Mouse (Mus musculus) gastrocnemius, postnatal 14 days (tissue): ENCODE results near the gene Rufy2. TPM values are rescaled to one million over a fixed set of nuclear protein-coding genes. Genes with fewer than 3 reads are reported as not detected.

Experiments used
- DNase-seq: peaks from one replicate; pipeline ENCODE4 v3.0.0; 2021; ENCODE audit warnings: mixed read lengths
- intact Hi-C: fragments of 180-260 bp; cut with DNase I; formaldehyde crosslinking; loops from one replicate; pipeline ENCODE4 v1.15.1; 2025; ENCODE audit warnings: low total_unique reads
- long read RNA-seq, 2 experiments: library from polyadenylated mRNA; stranded (forward); transcript quantifications; one replicate each; pipeline ENCODE4 v2.0.0; 2021
- total RNA-seq, 2 experiments: library from RNA; stranded (reverse); gene quantifications; 2 replicates each; pipeline ENCODE4 v1.2.3; 2021

The Rufy2 gene
- total RNA-seq, result 1 to 10 TPM; 7.4 to 8.4 TPM
- long read RNA-seq, experiment 1, partial matches to known transcripts, result 0 of 3 reads
- long read RNA-seq, experiment 1, other reads (novel, unspliced or antisense), result 3 of 3 reads
- long read RNA-seq, experiment 2, partial matches to known transcripts, result 0 of 1 reads
- long read RNA-seq, experiment 2, other reads (novel, unspliced or antisense), result 1 of 1 reads

DNA sequence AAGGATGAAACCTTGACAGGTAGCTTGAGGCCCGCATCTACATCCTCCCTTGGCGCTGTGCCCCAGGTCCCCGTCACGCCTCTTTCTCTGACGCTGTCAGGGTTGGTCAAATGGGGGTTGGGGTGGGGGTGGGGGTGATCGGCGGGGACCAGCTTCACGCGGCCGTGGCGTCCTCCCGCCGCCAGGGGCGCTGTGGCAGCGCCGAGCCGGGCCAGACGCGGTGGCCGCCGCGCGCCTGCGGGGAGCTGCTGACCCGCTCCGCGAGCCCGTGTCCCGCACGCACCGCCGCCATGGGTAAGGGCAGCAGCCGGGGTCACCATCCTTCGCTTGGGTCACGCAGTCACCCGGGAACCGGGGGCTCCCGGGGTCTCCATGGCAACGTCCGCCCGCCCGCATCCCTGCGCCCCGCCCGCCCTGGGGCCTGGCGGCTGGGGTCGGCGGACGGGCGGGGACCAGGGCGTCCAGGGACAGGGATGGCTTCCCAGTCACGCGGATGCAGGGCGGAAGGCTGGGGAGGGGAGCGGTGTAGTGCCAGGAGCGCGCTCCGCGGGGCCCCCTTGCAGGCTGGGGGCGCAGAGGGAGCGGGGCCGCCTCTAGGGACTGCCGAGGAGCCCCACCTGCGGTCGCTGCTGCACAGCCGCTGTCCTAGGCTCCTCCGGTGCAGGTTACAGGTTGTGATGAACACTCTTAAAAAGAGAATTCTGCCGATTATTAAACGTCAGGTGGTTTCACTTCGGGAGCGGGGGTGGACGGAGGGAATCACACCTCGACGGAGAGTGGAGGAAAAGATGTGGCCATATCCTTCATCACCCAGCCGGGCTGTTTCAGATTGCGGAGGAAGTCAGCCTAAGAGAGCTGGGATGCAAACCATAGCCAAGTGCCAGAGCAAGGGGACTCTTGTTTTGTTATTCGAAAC lies at the start of gene Rufy2:
TSS of gene Rufy2 (plus strand) at position 185 of the 916 bp plus-strand sequence.
- peak; percentile 86 for DNase-seq
- intact Hi-C loops, result no loop called here

DNA sequence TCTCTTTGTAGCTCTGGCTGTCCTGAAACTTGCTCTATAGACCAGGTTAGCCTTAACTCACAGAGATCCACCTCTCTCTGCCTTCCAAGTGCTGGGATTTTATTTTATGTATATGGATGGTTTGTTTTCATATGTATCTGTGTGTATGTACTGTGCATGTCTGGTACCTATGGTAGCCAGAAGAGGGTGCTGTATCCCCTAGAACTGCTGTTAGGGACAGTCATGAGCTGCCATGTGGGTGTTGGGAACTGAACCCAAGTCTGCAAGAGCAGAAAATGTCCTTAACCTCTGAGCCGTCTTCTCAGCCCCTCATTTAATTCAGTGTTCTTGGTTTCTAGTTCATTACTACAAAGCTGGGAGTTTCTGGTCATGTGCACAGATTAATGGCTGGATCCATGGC lies 47.6 kb upstream of the Rufy2 start:
- intact Hi-C loops, result no loop called here

GRCm38 (mm10) chr10:62944975-62945580 lies 34.9 kb upstream of the Rufy2 start:
- intact Hi-C loops, result no loop called here
- DNase-seq, result no peak

More for the DNA sequence above, 47.6 kb upstream of the Rufy2 start:
- no peak for DNase-seq

DNA sequence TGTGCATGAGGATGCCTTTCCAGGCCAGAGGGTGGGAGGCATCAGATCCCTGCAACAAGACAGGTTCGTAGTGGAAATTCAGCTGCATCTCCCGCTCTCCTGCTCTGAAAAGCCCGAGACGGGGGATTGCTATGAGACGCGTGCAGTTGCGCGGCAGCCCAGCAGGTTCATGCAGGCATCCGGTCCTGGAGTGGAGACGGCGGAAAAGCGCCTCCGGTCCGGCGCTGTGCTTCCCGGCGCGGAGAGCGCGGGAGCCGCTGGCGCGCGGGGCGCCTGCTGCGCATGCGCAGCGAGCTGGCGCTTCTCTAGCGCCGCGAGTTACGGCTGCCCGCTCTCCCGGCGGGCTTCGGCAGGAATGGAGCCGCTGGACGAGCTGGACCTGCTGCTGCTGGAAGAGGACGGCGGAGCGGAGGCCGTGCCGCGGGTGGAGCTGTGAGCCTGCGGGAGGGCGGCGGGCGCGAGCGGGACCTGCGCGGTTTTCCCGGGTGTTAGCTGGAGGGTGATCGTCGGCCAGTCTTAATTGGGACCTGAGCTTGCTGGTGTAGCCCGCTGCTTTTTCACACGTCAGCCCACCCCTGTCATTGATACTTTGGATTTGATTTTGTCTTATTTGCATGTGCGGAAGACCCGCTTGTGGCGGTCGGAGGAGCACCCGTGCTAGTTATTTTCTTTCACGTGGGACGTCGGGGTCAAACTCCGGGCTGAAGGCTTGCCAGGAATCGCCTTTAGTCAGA lies 33.1 kb upstream of the Rufy2 start, which contains the start of gene Dna2:
TSS of gene Dna2 (plus strand) at position 289 of the 734 bp plus-strand sequence.
- intact Hi-C loops, result no loop called here
- DNase-seq, result peak; percentile 72

DNA sequence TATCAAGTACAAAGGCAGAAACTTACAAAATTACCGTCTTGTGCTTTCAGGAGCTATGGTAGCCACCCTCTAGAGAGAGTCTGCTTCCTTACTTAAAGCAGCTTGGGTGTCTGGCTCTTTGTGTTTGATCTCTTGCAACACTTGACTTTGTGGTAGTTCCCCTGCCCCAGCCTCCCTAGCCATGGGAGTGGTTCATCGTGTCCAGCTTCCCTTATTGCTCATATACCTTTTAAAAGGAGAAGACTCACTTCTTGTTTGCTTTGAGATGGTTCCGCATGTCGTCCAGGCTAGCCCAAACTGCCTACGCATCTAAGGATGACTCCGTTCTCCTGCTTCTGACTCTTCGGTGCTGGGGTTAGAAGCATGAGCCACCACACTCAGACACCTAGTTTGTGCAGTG lies 31.5 kb upstream of the Rufy2 start:
- intact Hi-C loops, result no loop called here
- no peak for DNase-seq

DNA sequence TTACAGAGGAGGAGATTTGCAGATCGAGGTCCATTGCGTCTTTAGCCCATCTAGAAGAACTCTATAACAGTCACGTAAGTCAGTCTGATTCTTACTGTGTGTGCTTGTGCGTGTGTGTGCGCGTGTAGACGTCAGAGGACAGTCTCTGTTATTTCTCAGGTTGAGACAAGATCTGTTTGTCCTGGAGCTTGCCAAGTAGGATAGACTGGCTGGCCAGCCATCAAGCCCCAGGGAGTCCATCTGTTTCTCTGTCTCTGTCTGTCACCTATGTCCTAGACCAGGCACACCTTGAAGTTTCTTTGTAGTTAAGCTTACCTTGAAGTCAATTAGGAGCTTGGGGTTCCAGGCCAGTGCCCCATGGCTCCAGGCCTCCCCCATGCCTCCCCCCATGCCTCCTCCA lies 16.1 kb upstream of the Rufy2 start:
- no peak for DNase-seq
- intact Hi-C loops, result no loop called here

- DNase-seq, result no peak
- intact Hi-C loops, result no loop called here
These were observed 14.2 kb upstream of the Rufy2 start for GRCm38 (mm10) chr10:62965796-62966195.

GRCm38 (mm10) chr10:62966291-62966690 lies 13.7 kb upstream of the Rufy2 start:
- no peak for DNase-seq
- intact Hi-C loops, result no loop called here

GRCm38 (mm10) chr10:62971821-62972220 lies 8.2 kb upstream of the Rufy2 start:
- DNase-seq, result no peak
- intact Hi-C loops, result no loop called here

GRCm38 (mm10) chr10:62979667-62980038 lies 370 bp upstream of the Rufy2 start:
- DNase-seq, result no peak
- intact Hi-C loops, result no loop called here

- DNase-seq, result no peak
- intact Hi-C loops, result no loop called here
These were observed 4.0 kb downstream of the Rufy2 start for GRCm38 (mm10) chr10:62984072-62984471.

DNA sequence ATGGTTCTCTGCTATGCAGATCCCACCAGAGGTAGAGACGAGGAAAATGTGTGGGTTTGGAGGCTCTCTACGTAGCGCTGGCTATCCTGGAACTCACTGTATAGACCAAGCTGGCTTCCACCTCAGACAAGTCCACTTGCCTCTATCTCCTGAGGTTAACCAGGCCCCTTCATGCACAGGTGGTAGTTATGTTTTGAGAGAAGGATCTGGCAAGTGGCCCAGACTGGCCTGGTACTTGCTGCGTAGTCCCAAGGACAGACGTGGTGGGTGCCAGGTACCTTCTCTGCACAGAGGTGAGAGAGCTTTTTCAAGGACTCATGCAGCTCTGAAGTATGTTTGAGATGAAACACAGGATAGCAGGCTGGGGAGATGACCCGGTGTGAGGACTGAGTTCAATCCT lies 4.5 kb downstream of the Rufy2 start:
- intact Hi-C loops, result no loop called here
- no peak for DNase-seq

DNA sequence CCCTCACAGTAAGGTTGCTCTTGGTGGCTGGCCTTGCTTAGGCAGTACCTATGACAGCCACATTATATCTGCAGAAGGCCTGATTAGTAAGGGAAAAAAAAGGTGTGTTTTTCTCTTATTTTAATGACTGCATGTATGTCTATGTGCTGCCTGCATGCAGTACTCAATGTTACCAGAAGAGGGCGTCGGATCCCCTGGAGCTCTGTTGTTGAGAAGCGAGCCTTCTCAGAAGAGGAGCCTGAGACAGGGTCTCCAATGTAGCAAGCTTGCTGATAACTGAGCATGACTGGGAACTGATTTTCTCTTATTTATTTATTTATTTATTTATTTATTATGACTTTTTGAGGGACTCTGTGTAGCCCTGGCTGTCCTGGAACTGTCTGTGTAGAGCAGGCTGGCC lies 7.3 kb downstream of the Rufy2 start:
- intact Hi-C loops, result no loop called here
- no peak for DNase-seq

DNA sequence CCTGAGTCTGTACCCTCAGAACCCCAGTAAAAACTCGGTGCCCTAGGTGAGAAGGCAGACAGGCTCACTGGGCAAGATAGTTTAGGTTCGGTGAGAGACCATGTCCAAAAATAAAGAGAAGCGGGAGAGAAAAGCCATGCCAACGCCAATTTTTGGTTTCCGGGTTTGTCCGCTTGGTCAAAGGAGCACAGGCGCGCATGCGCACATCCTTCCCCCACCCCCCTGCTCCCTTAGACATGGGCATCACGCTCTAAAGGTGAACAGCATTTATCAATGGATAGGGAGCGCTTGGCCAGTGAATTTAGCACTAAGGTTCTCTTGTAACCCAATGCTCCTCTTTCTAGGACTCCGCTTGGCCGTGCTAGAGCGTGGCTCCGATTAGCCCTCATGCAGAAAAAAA lies 10.6 kb downstream of the Rufy2 start:
- intact Hi-C loops, result no loop called here
- DNase-seq, result no peak

- intact Hi-C loops, result no loop called here
- no peak for DNase-seq
These were observed 14.0 kb downstream of the Rufy2 start for GRCm38 (mm10) chr10:62993991-62994390.

DNA sequence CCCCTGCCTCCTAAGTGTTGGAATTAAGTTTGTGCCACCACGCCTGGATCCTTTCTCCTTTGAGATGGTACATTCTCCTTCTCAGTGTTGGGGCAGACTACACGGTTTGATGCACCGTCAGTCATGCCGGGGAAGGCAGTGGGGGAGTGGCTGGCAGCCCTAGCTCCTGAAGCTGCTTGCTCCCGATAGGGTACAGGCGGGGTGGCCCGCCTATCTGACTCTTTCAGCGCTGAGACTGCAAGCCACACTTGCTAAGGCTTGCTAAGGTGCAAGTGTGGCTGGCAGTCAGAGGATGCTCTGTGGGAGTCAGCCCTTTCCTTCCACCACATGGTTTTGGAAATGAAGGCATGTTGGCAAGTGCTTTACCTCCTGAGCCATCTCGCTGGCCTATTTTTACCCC lies 20.6 kb downstream of the Rufy2 start:
- no peak for DNase-seq
- intact Hi-C loops, result no loop called here

DNA sequence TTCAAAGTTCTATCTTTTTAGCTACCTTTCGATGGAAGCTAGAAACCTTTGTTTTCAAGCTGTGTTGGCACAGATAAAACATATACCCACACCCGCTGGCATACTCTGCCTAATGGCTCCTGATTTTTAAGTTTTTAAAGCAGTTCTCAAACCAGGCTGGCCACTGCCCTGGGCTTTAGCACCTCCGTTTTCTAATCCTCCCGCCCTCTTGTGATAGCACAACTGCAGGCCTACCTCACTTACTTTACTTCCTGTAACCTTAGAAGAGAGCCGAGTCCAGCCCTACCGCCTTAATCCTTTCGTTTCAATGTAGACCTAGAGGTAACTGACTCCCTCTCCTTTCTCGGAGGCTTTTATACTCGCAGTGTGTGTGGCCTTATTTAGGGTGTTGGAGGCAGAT lies 23.2 kb downstream of the Rufy2 start:
- intact Hi-C loops, result no loop called here
- DNase-seq, result no peak

DNA sequence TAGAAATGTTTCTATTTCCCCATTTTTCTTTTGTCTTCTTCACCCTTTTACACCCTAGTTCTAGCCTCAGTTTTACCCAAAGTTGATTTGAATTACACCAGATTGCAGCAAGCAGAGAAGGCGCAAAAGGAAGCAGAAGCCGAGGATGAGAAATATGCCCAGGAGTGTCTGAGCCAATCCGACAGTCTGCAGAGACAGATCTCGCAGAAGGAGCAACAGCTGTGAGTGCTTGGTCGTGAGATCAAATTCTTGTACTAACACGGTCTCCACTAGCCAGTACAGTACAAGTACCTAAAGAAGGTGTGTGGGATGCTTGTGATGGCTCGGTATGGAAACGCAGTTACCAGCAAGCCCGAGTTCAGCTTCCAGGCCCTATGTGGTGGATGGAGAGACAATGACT lies 24.5 kb downstream of the Rufy2 start:
- intact Hi-C loops, result no loop called here
- no peak for DNase-seq

- DNase-seq, result no peak
These were observed 28.2 kb downstream of the Rufy2 start for GRCm38 (mm10) chr10:63008193-63008592.

GRCm38 (mm10) chr10:63010268-63010667 lies 30.2 kb downstream of the Rufy2 start:
- DNase-seq, result no peak
- intact Hi-C loops, result no loop called here

More at GRCm38 (mm10) chr10:63008193-63008592, 28.2 kb downstream of the Rufy2 start:
- intact Hi-C loops, result no loop called here
